Mouse (Mus musculus) spleen, adult 18-20 months (tissue): Measurements from ENCODE around the gene Msh4.

Source experiments
- DNase-seq, 2 experiments: peaks; one replicate each; pipeline ENCODE4 v3.0.0; 2022; ENCODE audit warnings: mixed read lengths in 2 of 2

Gene Msh4

GRCm38 (mm10) chr3:153807444-153808149 lies 98.3 kb downstream of the Msh4 start:
- no peak for DNase-seq
